Mouse (Mus musculus) C2C12 (cell line): Measurements from ENCODE around the gene Fam189a2.

Experiments
- CTCF ChIP-seq: IDR thresholded peaks from one replicate; pipeline ENCODE4 v1.5.1; 2011; ENCODE audit not compliant: control insufficient read depth, insufficient read depth, insufficient read length
- MYOD1 ChIP-seq: IDR thresholded peaks from one replicate; pipeline ENCODE4 v1.6.1; 2011; ENCODE audit warnings: low read depth; ENCODE audit not compliant: control insufficient read depth, insufficient read length

- no peak for TF ChIP-seq CTCF
- no peak for TF ChIP-seq MYOD1
These were observed 19.7 kb upstream of the Fam189a2 start for GRCm38 (mm10) chr19:24050514-24050913.
